Mouse (Mus musculus) cerebellum, adult 9-11 months (tissue): ENCODE results near the gene Ormdl1.
"Not testable (repeated sequence)": the region's sequence is repeated elsewhere in the genome, so short reads cannot be mapped to it uniquely, and the experiment has no call there.

Experiments used
- DNase-seq: peaks from one replicate; pipeline ENCODE4 v3.0.0; 2022

Ormdl1 gene

DNA sequence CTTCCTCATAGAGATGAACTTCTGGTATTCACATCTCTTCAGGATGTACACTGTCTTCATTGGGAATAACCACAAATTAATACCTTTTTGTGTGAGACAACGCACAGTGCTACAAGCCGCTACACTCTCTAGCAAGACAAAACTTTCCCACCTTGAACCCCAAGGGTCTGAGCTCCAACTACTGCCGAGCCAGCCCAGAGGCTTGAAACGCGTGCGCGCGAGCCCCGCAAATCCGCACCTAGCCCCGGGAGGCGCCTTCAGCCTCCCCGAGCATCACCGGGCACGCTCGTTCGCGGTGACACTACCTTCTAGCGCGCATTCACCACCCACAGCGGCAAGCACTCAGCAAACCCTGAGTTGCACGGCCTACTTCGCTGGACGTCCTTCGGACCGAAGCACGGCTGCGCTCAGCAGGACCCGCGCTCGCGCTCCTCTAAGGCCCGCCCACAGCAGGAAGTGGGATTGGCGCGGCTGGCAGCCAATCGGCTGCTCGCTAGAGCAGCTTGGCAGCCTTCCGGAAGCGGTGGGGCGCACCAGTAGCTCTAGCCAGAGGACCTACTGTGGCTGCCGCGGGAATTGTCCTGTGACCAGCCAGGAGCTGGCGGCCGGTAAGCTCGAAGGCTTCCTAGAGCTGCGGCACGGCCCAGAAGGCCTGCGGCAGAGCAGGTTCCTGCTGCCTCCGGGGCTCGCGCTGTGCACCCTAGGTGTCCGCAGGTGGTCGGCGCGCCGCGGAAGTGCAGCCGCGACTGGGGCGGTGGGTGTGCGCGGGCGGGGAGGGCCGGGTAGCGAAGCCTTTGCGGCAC lies at the start of gene Ormdl1, which contains the start of the genes Pms1 and Gm28778:
Gene Ormdl1, plus strand, starts transcription at position 515 of the 803 bp plus-strand sequence.
Gene Pms1, minus strand, starts transcription at position 438 of the 803 bp plus-strand sequence.
Gene Gm28778, plus strand, starts transcription at position 531 of the 803 bp plus-strand sequence.
- DNase-seq: peak; percentile 96

DNA sequence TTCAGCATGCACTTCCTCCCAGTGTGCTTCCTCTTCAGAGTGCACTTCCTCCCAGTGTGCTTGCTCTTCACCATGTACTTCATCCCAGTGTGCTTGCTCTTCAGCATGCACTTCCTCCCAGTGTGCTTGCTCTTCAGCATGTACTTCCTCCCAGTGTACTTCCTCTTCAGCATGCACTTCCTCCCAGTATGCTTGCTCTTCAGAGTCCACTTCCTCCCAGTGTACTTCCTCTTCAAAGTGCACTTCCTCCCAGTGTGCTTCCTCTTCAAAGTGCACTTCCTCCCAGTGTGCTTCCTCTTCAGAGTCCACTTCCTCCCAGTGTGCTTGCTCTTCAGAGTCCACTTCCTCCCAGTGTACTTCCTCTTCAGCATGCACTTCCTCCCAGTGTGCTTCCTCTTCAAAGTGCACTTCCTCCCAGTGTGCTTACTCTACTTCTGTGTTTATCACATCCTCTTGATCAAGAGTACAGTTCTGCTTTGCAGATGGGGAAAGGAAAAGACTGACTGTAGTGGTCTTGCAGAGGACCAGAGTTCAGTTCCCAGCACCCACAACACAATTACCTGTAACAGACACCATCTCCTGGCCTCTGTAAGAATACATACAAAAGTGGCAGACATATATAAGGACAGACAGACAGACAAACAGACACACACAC lies 31.8 kb upstream of the Ormdl1 start:
- not testable (repeated sequence) for DNase-seq

DNA sequence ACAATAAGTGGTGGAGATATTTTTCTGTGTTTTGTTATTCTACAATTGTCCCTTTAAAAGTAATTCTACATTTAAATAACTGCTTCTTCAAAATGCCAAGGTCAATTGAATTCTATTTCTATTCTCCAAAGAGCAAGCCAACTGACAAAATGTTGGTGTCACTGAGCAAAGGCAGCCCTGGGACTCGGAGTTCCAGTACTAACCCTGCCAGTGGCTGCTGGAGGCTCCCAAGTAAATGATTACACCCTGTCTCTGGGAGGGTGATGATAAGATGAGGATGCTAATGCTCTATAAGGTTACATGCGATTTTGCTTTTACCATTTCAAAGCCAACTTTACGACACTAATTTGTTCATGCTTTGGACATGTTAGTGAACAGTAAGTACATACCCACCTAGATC lies 27.0 kb upstream of the Ormdl1 start:
- DNase-seq: no peak

GRCm38 (mm10) chr1:53272646-53273045 lies 24.2 kb upstream of the Ormdl1 start:
- DNase-seq: peak; percentile 52

DNA sequence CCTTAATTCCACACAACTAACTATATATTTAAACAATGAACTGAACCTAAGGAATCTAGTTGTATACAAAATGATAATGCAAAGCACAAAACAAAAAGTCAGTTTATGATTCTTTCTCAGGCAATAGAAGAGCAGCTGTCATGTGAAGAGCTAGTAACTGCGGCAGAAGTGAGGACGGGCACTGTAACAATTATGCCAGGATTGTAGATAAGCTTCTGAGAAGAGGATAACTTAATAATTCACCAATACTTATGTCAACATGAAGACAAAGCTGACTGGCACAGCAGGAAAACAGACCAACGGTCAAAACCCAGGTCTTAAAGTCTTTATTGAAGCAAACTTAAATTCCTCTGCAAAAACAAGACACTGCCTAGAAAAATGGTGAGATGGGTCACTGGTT lies 5.7 kb upstream of the Ormdl1 start:
- DNase-seq: no peak

DNA sequence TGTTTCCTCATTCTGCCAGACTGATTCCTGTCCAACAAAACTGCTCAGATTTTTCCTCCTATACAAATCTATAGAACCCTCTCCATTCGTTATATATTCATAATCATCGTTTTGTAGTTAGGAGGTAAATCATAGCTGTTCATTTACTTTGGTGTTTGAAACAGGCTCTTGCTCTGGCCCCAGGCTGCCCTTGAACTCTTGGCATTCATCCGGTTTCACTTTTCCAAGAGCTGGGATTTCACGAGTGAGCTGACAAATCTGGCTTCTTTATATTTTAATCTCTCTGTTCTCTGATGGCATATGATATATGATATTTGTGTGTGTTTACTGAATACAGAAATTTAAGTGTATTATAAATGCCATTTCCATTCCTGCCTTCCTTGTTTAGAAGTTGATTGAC lies 3.6 kb downstream of the Ormdl1 start:
- no peak for DNase-seq

- DNase-seq: peak; percentile 86
Observed at GRCm38 (mm10) chr1:53312989-53313967, 16.4 kb downstream of the Ormdl1 start, which contains the start of gene Osgepl1. Gene Osgepl1 (plus strand): TSS chr1:53313624.

- no peak for DNase-seq
Observed at GRCm38 (mm10) chr1:53321662-53322344, 24.9 kb downstream of the Ormdl1 start.

GRCm38 (mm10) chr1:53323254-53323653 lies 26.4 kb downstream of the Ormdl1 start:
- DNase-seq: no peak

DNA sequence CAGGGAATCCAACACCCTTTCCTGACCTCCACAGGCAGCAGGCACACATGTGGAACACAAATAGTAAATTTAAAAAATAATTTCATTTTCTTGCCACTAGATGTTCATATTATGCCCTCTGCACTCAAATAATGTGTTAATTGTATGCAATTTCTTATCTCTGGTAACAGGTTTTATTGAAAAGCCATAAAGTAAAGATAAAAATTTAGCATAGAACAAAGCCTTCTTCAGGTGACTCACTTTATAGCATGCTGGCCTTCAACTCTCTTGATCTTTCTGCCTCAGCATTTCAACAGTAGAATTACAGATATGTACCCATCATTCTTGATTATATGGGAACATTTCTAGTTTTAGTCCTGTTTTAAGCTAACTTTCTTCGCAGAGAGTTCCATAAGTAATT lies 27.4 kb downstream of the Ormdl1 start:
- no peak for DNase-seq

GRCm38 (mm10) chr1:53324827-53325494 lies 28.1 kb downstream of the Ormdl1 start:
- no peak for DNase-seq

DNA sequence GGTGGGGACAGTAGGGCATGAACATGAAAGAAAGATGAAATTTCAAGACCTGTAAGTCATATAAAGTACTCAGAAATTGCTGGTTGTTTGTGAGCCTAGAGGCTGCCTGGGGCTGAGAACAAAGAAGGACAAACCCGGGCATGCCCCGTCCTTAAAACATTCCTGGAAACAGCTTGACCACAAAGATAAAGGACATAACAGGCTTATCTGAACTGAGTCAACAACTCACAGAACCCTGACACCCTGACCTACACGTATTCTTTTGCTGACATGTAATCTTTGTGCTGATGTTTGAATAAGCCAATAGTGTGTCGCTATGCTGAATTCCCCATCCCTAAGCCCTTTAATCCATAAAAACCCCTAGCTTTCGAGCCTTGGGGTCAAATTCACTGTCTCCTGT lies 36.6 kb downstream of the Ormdl1 start:
- not testable (repeated sequence) for DNase-seq

- no peak for DNase-seq
Observed at GRCm38 (mm10) chr1:53335465-53335864, 38.6 kb downstream of the Ormdl1 start.

DNA sequence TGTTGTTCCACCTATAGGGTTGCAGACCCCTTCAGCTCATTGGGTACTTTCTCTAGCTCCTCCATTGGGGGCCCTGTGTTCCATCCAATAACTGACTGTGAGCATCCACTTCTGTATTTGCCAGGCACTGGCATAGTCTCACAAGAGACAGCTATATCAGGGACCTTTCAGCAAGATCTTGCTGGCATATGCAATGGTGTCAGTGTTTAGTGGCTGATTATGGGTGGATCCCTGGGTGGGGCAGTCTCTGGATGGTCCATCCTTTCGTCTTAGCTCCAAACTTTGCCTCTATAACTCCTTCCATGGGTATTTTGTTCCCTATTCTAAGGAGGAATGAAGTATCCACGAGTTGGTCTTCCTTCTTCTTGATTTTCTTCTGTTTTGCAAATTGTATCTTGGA lies 40.5 kb downstream of the Ormdl1 start:
- DNase-seq: not testable (repeated sequence)

- no peak for DNase-seq
Observed at GRCm38 (mm10) chr1:53341071-53341470, 44.2 kb downstream of the Ormdl1 start.

DNA sequence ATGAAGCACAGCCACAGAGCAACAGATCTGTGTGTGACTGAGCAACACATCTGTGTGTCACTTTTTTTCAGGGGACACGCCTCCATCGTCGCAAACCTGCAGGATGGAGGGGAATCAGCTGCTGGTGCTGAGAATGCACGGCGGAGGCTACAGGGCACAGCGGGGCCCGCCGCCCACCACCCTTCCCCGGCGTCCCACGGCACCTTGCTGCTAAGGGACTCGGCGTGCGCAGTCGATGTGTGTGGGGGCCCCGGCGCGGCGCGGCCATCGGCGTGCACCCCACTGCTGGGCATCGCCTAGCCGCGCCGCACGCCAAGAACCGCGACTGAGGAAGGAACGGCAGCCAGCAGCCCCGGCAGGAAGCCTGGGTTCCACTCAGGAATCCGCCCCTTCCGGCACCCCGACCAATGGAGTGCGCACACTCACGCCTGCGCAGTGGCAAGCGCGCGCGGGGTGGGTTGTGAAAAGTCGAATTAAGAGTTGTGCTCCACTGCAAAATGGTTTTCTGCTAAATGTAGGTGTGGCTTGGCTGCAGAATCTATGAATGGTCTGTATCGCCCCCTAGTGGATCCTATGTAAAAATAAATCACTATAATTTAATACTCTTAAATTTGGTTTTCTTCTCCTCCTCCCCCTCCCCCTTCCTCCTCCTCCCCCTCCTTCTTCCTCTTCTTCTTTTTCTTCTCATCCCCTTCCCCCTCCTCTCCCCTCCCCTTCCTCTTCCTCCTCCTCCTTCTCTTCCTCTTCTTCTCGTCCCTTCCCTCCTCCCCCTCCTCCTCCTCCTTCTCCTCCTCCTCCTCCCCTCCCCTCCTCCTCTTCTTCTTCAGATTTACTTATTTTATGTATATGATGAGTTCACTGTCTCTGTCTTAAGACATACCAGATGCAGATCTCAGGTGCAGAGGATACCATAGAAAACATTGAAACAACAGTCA lies 55.7 kb downstream of the Ormdl1 start, which contains the start of the genes Asdurf, Gm28551 and Asnsd1:
Gene Asdurf, minus strand, starts transcription at position 293 of the 935 bp plus-strand sequence.
Gene Gm28551, minus strand, starts transcription at position 341 of the 935 bp plus-strand sequence.
Gene Asnsd1, minus strand, starts transcription at position 426 of the 935 bp plus-strand sequence.
- DNase-seq: peak; percentile 97

DNA sequence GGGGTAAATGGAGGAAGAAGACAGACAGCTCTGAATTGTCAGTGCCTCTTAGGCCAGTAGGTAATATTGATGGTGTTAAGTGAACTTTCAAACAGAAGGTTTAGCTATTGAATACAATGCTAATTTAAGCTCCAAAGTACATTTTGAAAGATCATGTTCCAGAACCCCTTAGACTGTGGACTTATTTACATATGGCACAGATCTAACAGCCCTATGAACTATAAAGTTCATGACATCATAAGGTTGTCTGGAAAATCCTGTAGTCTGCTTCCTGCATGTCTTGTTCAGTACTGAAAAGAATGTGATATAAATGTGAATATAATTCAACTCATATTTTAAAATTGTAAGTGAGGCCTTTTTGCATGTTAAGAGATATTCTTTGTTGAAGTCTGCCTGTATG lies 62.1 kb downstream of the Ormdl1 start:
- no peak for DNase-seq
